Mouse (Mus musculus): ENCODE measurements around the gene Natd1. TPM values are rescaled to one million over a fixed set of nuclear protein-coding genes. Genes with fewer than 3 reads are reported as not detected.

The Natd1 gene
- polyA plus RNA-seq, 1 experiment from 2014 or later, result 18.8 TPM

DNA sequence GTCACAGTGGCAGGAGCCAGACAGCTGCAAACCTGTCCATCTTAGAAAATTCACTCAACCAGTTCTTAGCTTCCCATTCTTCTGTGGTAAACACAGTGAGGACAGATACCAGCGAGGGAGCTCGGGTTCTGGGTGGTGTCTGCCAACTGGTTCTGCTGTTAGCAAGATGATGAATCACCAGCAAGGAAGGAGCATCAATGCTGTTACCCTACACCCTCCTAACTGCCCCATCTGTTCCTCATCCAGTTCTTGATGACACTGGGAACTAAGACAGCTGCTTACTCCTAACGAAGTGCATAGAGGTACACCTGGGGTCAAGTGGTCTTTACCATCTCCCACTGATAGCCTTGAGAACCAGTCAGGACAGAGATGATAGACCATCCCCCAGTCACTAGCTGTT, 58.0 kb downstream of the Natd1 start:
- H3K36me3 ChIP-seq (ENCODE audit: control insufficient read depth, insufficient read depth, low read length), result peaks cover 90% of the 10 kb centered on the region
- no peaks in the 10 kb centered on the region for H3K4me1 ChIP-seq (ENCODE audit: control insufficient read depth, insufficient read depth, low read length)
- ATAC-seq (ENCODE audit: low read depth), result no peak
- 67% methylated on average over 3 of the region's 3 CpGs for WGBS
- H3K9me3 ChIP-seq (ENCODE audit: control insufficient read depth, low read length), result no peaks in the 10 kb centered on the region
- no peak overlapping the region for H3K9ac ChIP-seq (ENCODE audit: low read depth, low read length)
- H3K4me3 ChIP-seq (ENCODE audit: low read depth, low read length), result no peak overlapping the region
- no peak overlapping the region for H3K4me2 ChIP-seq (ENCODE audit: low read depth, low read length)
- H3K27me3 ChIP-seq (replicated peaks; ENCODE audit: control insufficient read depth, insufficient read depth, low read length), result no peaks in the 10 kb centered on the region
- no peak overlapping the region for H3K27ac ChIP-seq (replicated peaks; ENCODE audit: low read depth, low read length)
- DNase-seq (ENCODE audit: low spot score), result no peak

Other genes with a start within 250 kb of the Natd1 start
- 49.7 and 57.8 TPM in 2 replicates for gene Llgl1, start 215.0 kb downstream of the Natd1 start, polyA plus RNA-seq (2014; fragmentation: Nextera tagmentation; extraction: Ambion mirVana)
- gene Flii, start 187.5 kb downstream of the Natd1 start, polyA plus RNA-seq (2014; fragmentation: Nextera tagmentation; extraction: Ambion mirVana), result 76.1 and 76.9 TPM in 2 replicates
- gene Mief2, start 186.4 kb downstream of the Natd1 start, polyA plus RNA-seq (2014; fragmentation: Nextera tagmentation; extraction: Ambion mirVana), result 17.3 and 18.8 TPM in 2 replicates
- gene Top3a, start 137.4 kb downstream of the Natd1 start, polyA plus RNA-seq (2014; fragmentation: Nextera tagmentation; extraction: Ambion mirVana), result 12.1 and 16.4 TPM in 2 replicates
- 7.2 and 8.7 TPM in 2 replicates for gene Smcr8, start 137.2 kb downstream of the Natd1 start, polyA plus RNA-seq (2014; fragmentation: Nextera tagmentation; extraction: Ambion mirVana)
- gene Shmt1, start 103.0 kb downstream of the Natd1 start, polyA plus RNA-seq (2014; fragmentation: Nextera tagmentation; extraction: Ambion mirVana), result 30.2 and 35.7 TPM in 2 replicates
- gene Dhrs7b, start 84.1 kb downstream of the Natd1 start, polyA plus RNA-seq (2014; fragmentation: Nextera tagmentation; extraction: Ambion mirVana), result 32.7 and 32.9 TPM in 2 replicates
- gene Tmem11, start 35.5 kb downstream of the Natd1 start, polyA plus RNA-seq (2014; fragmentation: Nextera tagmentation; extraction: Ambion mirVana), result 61.6 and 61.7 TPM in 2 replicates
- gene Map2k3, start 17.3 kb upstream of the Natd1 start, polyA plus RNA-seq (2014; fragmentation: Nextera tagmentation; extraction: Ambion mirVana), result 76.1 and 78.6 TPM in 2 replicates
- gene Kcnj12, start 107.8 kb upstream of the Natd1 start, polyA plus RNA-seq (2014; fragmentation: Nextera tagmentation; extraction: Ambion mirVana), result 1.5 and 1.6 TPM in 2 replicates
- gene Tnfrsf13b, start 212.0 kb upstream of the Natd1 start, polyA plus RNA-seq (2014; fragmentation: Nextera tagmentation; extraction: Ambion mirVana), result 2.9 and 3.0 TPM in 2 replicates

Measured in embryonic facial prominence, embryonic 14.5 days (tissue).